Mouse (Mus musculus): ENCODE results near the gene Gm21797. TPM values are rescaled to one million over a fixed set of nuclear protein-coding genes. Genes with fewer than 3 reads are reported as not detected.
"Not testable (repeated sequence)": the region's sequence is repeated elsewhere in the genome, so short reads cannot be mapped to it uniquely, and the experiment has no call there.

The Gm21797 gene
- not detected in 2 replicates for polyA plus RNA-seq (2015; fragmentation: Nextera tagmentation; extraction: Ambion mirVana)

- WGBS (ENCODE audit: insufficient replicate concordance): no CpG with 5 or more reads among the region's 3 CpGs
- H3K9me3 ChIP-seq (replicated peaks); H3K27me3 ChIP-seq; H3K4me1 ChIP-seq (replicated peaks); H3K9ac ChIP-seq; ATAC-seq (ENCODE audit: insufficient read depth); H3K4me3 ChIP-seq (replicated peaks); H3K36me3 ChIP-seq (replicated peaks); H3K4me2 ChIP-seq; H3K27ac ChIP-seq (replicated peaks): not testable (repeated sequence)
Observed at GRCm38 (mm10) chrY:40775665-40776064, at the start of gene Gm21797. Gm21797 (minus strand) TSS chrY:40775765.

GRCm38 (mm10) chrY:40804614-40805013 is 29.0 kb upstream of the Gm21797 start, which contains the start of gene Gm20795:
Gm20795 (plus strand) TSS chrY:40804914.
- H3K4me1 ChIP-seq (replicated peaks); H3K4me2 ChIP-seq; H3K27ac ChIP-seq (replicated peaks); H3K36me3 ChIP-seq (replicated peaks); H3K27me3 ChIP-seq; H3K9me3 ChIP-seq (replicated peaks); ATAC-seq (ENCODE audit: insufficient read depth); H3K4me3 ChIP-seq (replicated peaks); H3K9ac ChIP-seq: not testable (repeated sequence)

Other genes with a start within 250 kb of the Gm21797 start
- not detected in 2 replicates for gene Gm21852, start 123.8 kb downstream of the Gm21797 start, polyA plus RNA-seq (2015; fragmentation: Nextera tagmentation; extraction: Ambion mirVana)
- not detected in 2 replicates for gene Gm20795, start 29.1 kb upstream of the Gm21797 start, polyA plus RNA-seq (2015; fragmentation: Nextera tagmentation; extraction: Ambion mirVana)

All from liver, embryonic 15.5 days (tissue).